Mouse (Mus musculus): ENCODE measurements around the gene Hoxd4.

Gene Hoxd4

GRCm38 (mm10) chr2:74727640-74728302 is 16.0 kb downstream of the Hoxd4 start:
- DNase-seq (ENCODE audit: low read depth, low spot score), result no peak

GRCm38 (mm10) chr2:74728303-74728680 is 16.6 kb downstream of the Hoxd4 start:
- no peak for DNase-seq (ENCODE audit: low read depth, low spot score)

- DNase-seq (ENCODE audit: low read depth, low spot score), result no peak
Observed at GRCm38 (mm10) chr2:74730331-74730730, 18.6 kb downstream of the Hoxd4 start.

GRCm38 (mm10) chr2:74731055-74731454 is 19.3 kb downstream of the Hoxd4 start:
- no peak for DNase-seq (ENCODE audit: low read depth, low spot score)

- no peak for DNase-seq (ENCODE audit: low read depth, low spot score)
Observed at GRCm38 (mm10) chr2:74731799-74732512, 20.2 kb downstream of the Hoxd4 start.

GRCm38 (mm10) chr2:74732513-74733316 is 21.0 kb downstream of the Hoxd4 start:
- DNase-seq (ENCODE audit: low read depth, low spot score), result no peak

- no peak for DNase-seq (ENCODE audit: low read depth, low spot score)
Observed at GRCm38 (mm10) chr2:74733317-74733661, 21.6 kb downstream of the Hoxd4 start.

GRCm38 (mm10) chr2:74733765-74734164 is 22.0 kb downstream of the Hoxd4 start:
- no peak for DNase-seq (ENCODE audit: low read depth, low spot score)

- DNase-seq (ENCODE audit: low read depth, low spot score), result no peak
Observed at GRCm38 (mm10) chr2:74734451-74734850, 22.7 kb downstream of the Hoxd4 start.

GRCm38 (mm10) chr2:74734996-74735811 is 23.5 kb downstream of the Hoxd4 start:
- DNase-seq (ENCODE audit: low read depth, low spot score), result no peak

- no peak for DNase-seq (ENCODE audit: low read depth, low spot score)
Observed at GRCm38 (mm10) chr2:74735851-74736687, 24.3 kb downstream of the Hoxd4 start.

- DNase-seq (ENCODE audit: low read depth, low spot score), result no peak
Observed at GRCm38 (mm10) chr2:74736688-74737577, 25.2 kb downstream of the Hoxd4 start.

- no peak for DNase-seq (ENCODE audit: low read depth, low spot score)
Observed at GRCm38 (mm10) chr2:74737578-74738070, 25.9 kb downstream of the Hoxd4 start.

- DNase-seq (ENCODE audit: low read depth, low spot score), result no peak
Observed at GRCm38 (mm10) chr2:74738623-74739475, 27.1 kb downstream of the Hoxd4 start.

GRCm38 (mm10) chr2:74739476-74739800 is 27.7 kb downstream of the Hoxd4 start:
- DNase-seq (ENCODE audit: low read depth, low spot score), result no peak

GRCm38 (mm10) chr2:74739869-74740268 is 28.1 kb downstream of the Hoxd4 start:
- DNase-seq (ENCODE audit: low read depth, low spot score), result no peak

GRCm38 (mm10) chr2:74740311-74741091 is 28.8 kb downstream of the Hoxd4 start:
- DNase-seq (ENCODE audit: low read depth, low spot score), result no peak
